7 mouse cellular contexts compared by ENCODE assay signal in the genomic region with DNA sequence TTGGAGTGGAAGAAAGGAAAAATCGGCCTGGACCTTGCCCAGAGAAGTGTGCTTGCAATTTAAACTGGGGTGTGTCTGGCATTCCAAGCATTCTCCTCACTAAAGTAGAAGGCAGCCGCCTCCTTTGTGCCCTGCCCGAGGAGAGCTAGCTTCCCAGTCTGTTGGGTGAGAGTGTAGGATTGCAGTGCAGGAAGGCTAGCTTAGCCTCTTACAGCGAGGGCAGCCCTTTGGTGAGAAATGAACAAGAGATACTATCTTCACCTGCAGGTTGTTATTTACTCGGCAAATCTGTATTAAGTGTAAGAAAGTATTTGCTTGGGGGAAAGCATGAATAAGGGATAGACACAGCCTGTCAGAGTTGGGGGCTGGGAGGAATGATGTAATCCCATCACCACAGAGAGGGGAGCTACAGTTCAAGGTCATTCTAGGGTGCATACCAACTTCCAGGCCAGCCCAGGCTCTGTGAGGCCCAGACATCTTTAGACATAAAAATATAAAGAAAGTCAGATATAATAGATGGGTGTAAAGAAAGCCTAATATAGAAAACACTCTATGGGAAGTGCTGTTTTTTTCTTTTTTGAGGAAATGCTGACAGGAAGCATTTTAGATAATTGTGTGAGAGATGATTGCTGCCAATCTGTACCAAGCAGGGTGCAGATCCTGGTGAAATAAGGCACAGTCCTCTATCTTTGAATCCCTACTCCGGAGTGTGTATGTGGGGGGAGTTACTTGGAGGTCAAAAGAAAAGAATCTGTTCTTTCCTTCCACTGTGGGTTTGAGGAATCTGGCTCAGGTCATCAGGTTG. TPM values are rescaled to one million over a fixed set of nuclear protein-coding genes. Genes with fewer than 3 reads are reported as not detected.
DNase-seq lines count a peak whose midpoint lies in the region; ATAC-seq and TF ChIP-seq lines count a peak whose summit lies in the region.

No protein-coding gene starts in this region.

- ATAC-seq in heart, embryonic 11.5 days (replicated peaks; ENCODE audit: insufficient number of reproducible peaks, low FRiP score, low TSS enrichment), result no peak
- no peak for ATAC-seq in limb, embryonic 11.5 days (ENCODE audit: insufficient number of reproducible peaks, low FRiP score, low TSS enrichment, low read depth)
- ATAC-seq in cerebellum, adult (ENCODE audit: insufficient number of reproducible peaks, low FRiP score, low TSS enrichment), result no peak

- TF ChIP-seq CTCF in E14TG2a.4 (conservative IDR thresholded peaks at IDR 0.05; ENCODE audit: low read length), result no peak

- H3K4me2 ChIP-seq in heart, embryonic 11.5 days, result peak overlapping the region; percentile 46
- H3K4me2 ChIP-seq in limb, embryonic 11.5 days (ENCODE audit: low read depth, severe bottlenecking), result no peak overlapping the region

- peak overlapping the region; percentile 69 for H3K4me3 ChIP-seq in E14TG2a.4 (replicated peaks; ENCODE audit: low read length)
- no peak overlapping the region for H3K4me3 ChIP-seq in heart, embryonic 11.5 days (ENCODE audit: low read depth, low read length)
- no peak overlapping the region for H3K4me3 ChIP-seq in limb, embryonic 11.5 days (ENCODE audit: low read depth, low read length)

- H3K36me3 ChIP-seq in E14TG2a.4 (ENCODE audit: insufficient read depth, low read length), result peaks cover 15% of the 10 kb centered on the region
- peaks cover 4% of the 10 kb centered on the region; the same call in 1 of the 2 replicates for H3K36me3 ChIP-seq in heart, embryonic 11.5 days (ENCODE audit: control insufficient read depth, insufficient read depth, low read length)
- H3K36me3 ChIP-seq in limb, embryonic 11.5 days (ENCODE audit: control insufficient read depth, insufficient read depth, low read length), result no peaks in the 10 kb centered on the region

- H3K27ac ChIP-seq in heart, embryonic 11.5 days (ENCODE audit: low read depth, low read length), result peak overlapping the region; percentile 85
- H3K27ac ChIP-seq in limb, embryonic 11.5 days (replicated peaks; ENCODE audit: low read depth, low read length), result no peak overlapping the region

- no peaks in the 10 kb centered on the region for H3K27me3 ChIP-seq in E14TG2a.4 (ENCODE audit: insufficient read depth, low read length)
- H3K27me3 ChIP-seq in heart, embryonic 11.5 days (ENCODE audit: control insufficient read depth, insufficient read depth, low read length), result no peaks in the 10 kb centered on the region
- H3K27me3 ChIP-seq in limb, embryonic 11.5 days (ENCODE audit: control insufficient read depth, insufficient read depth, low read length), result no peaks in the 10 kb centered on the region

- H3K4me1 ChIP-seq in E14TG2a.4 (replicated peaks; ENCODE audit: low read depth, low read length), result peaks cover 55% of the 10 kb centered on the region
- H3K4me1 ChIP-seq in heart, embryonic 11.5 days (ENCODE audit: control insufficient read depth, insufficient read depth, low read length), result peaks cover 20% of the 10 kb centered on the region
- peaks cover 7% of the 10 kb centered on the region for H3K4me1 ChIP-seq in limb, embryonic 11.5 days (ENCODE audit: control insufficient read depth, insufficient read depth, low read length)

- 18% methylated on average over 6 of the region's 6 CpGs for WGBS in heart, embryonic 11.5 days (ENCODE audit: insufficient replicate concordance)
- 23% methylated on average over 6 of the region's 6 CpGs for WGBS in limb, embryonic 11.5 days

- H3K9me3 ChIP-seq in E14TG2a.4 (ENCODE audit: low read length), result peaks cover 3% of the 10 kb centered on the region; the same call in 1 of the 2 replicates
- no peaks in the 10 kb centered on the region for H3K9me3 ChIP-seq in heart, embryonic 11.5 days (replicated peaks; ENCODE audit: control insufficient read depth, low read length)
- no peaks in the 10 kb centered on the region for H3K9me3 ChIP-seq in limb, embryonic 11.5 days (ENCODE audit: control insufficient read depth, low read length)

- H3K9ac ChIP-seq in heart, embryonic 11.5 days (ENCODE audit: low read depth, low read length), result 0 out of 2 replicates have a peak overlapping the region, but pooled peaks have one; percentile 34
- H3K9ac ChIP-seq in limb, embryonic 11.5 days (ENCODE audit: low read length), result no peak overlapping the region

- DNase-seq in 3134 (ENCODE audit: extremely low read depth, insufficient read length, low spot score), result peak; percentile 75
- DNase-seq in limb, embryonic 11.5 days (ENCODE audit: low spot score), result peak; percentile 40
- peak; percentile 11 for DNase-seq in retina, postnatal 1 day
- DNase-seq in frontal cortex, postnatal 14 days (ENCODE audit: low spot score in 2 of 2), result no peak

RNA-seq across cellular contexts. Expression of a gene that starts 1.6 kb away (rescaled TPM):
- 55.9 and 61.0 TPM in 2 replicates for polyA plus RNA-seq in heart, embryonic 11.5 days (2014; fragmentation: Nextera tagmentation; extraction: Ambion mirVana)
- polyA plus RNA-seq in limb, embryonic 11.5 days (2014; fragmentation: Nextera tagmentation; extraction: Ambion mirVana), result 78.9 and 79.8 TPM in 2 replicates

RNA-seq across cellular contexts. Expression of a gene that starts 27.5 kb away (rescaled TPM):
- polyA plus RNA-seq in heart, embryonic 11.5 days (2014; fragmentation: Nextera tagmentation; extraction: Ambion mirVana), result 11.4 and 12.6 TPM in 2 replicates
- polyA plus RNA-seq in limb, embryonic 11.5 days (2014; fragmentation: Nextera tagmentation; extraction: Ambion mirVana), result 2.9 and 3.1 TPM in 2 replicates

Comparison
In these comparisons a context has a peak if more than half of its experiments do, and no peak if none do; other contexts are left out.
1. DNase-seq: peak in 3134 (single experiment), limb, embryonic 11.5 days (single experiment) and retina, postnatal 1 day (single experiment); none in frontal cortex, postnatal 14 days (0 of 2).